Mouse (Mus musculus) layer of hippocampus, adult 9-11 months (tissue): Measurements from ENCODE around the gene S1pr2.

ENCODE experiments used
- DNase-seq: peaks from one replicate; pipeline ENCODE4 v3.0.0; 2022

Gene S1pr2

DNA sequence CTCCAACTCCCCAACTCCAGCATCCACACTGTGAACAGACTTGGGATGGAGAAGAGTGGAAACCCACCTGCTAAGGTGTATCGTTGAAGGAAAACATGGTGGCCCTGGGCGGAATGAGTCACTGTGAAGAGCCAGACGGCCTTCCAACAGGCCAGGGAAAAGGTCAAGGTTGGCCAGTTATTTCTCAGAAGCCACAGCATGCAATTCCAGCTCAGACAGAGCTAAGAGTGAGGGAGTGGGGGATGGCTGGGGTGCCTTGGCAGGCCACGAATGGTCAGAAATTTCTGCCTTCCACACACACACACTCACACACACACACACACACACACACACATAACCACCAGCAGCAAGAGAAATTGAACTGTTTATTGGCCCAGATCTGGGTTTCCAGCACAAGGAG is 11.0 kb downstream of the S1pr2 start:
- no peak for DNase-seq

DNA sequence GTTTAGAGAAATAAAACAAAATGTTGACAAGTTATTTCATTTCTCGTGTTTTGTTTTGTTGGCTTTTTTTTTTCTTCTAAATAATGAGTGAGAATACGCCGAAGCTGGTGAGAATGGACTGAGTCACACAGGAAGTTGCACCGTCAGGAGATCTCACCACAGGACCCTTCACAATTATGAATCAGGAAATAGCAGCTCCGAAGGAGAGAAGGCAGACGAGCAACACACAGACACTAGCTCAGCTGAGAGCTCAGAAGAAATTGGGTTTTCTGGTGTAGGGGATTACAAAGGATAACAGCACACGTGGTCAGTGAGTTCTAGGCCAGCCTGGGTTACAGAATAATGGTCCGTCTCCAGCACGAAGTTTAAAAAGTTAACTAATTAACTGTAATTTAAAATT is 15.0 kb downstream of the S1pr2 start:
- no peak for DNase-seq

DNA sequence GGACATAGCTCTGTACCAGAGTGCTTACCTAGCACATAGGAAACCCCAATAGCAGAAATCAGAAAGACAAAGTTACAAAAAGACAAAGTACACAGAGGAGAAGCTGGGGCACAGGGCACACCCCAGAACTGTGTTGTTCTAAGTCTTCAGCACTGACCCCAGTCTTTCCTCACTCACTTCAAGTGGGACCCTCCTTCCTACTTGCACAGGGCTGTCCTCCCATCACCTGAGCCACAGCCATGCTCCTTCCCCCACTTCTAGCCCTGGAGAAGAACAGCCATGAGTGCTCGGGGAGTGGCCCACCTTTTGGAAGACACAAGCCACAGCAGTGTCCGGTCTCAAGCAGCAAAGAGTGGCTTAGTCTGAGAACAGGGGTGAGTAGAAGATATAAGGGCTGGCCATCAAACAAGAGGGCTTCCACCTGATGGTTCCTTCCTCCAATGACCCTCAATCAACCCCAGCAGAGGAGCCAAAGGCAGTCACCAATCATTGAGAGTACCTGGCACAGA is 17.1 kb downstream of the S1pr2 start, which contains the start of gene Dnmt1:
Gene Dnmt1 (minus strand): TSS at position 459 of the 509 bp plus-strand sequence.
- DNase-seq, result no peak

DNA sequence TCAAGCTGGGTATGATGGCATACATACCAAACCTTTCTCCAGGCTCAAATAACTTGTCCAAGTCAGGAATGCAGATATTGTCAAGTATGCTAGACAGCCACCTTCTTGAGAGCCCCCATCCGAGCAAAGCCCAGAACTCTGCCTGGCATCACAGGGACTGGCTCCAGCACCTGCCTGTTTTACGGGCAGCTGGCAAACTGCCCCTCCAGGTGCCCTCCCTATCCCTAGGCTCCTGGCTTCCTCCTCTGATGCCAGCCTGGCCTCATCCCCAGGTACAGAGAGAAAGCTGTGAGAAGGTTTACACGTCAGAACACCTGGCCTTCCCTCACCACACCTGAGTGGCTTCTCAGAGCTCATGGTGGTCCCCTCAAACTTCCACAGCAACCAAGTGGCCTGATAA is 19.6 kb downstream of the S1pr2 start:
- DNase-seq, result no peak

DNA sequence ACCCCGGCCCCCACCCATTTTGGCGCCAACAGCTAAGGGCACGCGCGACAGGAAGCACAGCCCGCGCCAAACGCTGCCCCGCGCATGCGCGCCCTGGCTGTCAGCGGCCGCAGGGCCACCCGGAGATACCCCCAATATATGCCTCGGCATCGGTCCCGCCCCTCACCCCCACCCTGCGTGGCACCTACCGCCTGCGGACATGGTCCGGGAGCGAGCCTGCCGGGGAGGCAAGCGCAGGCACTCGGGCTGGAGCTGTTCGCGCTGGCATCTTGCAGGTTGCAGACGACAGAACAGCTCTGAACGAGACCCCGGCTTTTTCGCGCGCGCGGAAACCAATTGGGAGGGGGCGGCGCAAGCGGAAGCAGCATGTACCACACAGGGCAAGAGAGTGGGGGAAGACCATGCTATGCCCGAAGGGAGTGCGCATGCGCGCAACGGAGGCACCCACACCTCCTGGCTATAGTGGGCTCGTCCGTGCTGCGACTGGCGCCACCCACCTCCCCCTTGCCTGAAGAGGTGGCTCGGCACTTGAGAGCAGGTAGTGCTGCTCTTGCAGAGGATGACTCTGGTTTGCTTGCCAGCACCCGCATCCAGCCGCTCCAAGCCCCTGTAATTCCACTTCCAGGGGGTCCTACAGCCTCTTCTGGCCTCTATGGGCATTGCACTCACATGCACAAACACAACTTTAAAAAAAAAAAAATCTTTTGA is 23.9 kb downstream of the S1pr2 start:
- DNase-seq, result peak; percentile 98

DNA sequence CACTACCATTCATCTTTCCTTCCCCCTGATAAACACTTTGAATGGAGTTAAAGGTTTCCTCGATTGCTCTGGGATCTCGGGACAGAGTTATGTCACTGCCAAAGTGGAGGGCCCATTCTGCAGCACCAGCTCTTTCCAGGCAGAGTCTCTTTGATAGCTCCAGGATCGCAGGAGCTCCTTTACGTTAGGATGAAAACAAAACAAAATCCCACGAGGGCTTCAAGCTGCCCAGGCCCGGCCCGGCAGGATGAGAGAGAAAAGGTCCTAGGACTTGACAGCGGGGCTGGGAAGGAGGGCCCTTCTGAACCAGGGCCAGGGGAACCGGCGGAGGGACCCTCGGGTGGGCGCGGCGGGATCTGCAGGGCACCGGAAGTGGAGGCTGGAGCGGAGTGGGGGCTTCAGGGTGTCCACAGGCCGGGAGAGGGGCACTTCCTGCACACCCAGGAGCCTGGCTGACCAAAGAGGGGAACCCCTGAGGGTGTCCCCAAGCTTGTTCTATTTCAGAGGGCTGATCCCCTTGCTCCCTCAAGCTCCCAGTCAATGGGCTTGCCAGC is 24.5 kb downstream of the S1pr2 start:
- no peak for DNase-seq

DNA sequence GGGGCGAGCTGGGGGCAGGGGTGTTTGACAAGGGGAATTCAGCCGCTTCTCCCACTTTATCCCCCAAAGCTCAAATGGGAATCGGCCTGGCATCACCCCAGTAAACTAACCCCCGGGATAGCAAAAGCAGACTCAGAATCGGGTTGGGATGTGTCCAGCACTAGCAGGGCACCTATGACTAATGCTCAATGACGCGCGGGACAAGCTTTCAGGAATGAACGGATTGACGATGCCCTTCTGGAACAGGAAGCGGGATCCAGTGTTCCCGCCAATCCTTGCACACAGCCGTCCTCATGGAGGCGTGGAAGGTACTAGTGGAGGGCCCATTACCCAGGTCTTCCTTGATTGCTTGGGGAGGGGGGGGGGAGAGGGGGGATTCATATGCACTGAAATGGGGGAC is 25.1 kb downstream of the S1pr2 start:
- no peak for DNase-seq

DNA sequence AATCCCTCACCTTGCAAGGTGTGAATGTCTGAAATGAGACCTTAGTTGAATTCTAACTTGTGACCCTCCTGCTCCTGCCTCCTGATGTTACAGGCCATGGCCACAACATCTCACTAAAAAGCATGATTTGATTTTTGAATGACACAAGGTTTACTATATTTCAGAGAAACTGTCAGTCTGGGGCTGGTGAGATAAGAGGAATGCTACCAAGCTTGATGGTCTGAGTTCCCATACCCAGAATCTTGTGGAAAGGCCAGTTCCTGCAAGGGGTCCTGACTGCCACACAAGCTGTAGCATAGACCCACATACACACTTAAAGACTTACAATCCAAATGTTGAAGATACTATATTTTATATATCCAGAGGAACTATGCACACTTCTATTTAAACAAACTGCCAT is 26.2 kb downstream of the S1pr2 start:
- no peak for DNase-seq

DNA sequence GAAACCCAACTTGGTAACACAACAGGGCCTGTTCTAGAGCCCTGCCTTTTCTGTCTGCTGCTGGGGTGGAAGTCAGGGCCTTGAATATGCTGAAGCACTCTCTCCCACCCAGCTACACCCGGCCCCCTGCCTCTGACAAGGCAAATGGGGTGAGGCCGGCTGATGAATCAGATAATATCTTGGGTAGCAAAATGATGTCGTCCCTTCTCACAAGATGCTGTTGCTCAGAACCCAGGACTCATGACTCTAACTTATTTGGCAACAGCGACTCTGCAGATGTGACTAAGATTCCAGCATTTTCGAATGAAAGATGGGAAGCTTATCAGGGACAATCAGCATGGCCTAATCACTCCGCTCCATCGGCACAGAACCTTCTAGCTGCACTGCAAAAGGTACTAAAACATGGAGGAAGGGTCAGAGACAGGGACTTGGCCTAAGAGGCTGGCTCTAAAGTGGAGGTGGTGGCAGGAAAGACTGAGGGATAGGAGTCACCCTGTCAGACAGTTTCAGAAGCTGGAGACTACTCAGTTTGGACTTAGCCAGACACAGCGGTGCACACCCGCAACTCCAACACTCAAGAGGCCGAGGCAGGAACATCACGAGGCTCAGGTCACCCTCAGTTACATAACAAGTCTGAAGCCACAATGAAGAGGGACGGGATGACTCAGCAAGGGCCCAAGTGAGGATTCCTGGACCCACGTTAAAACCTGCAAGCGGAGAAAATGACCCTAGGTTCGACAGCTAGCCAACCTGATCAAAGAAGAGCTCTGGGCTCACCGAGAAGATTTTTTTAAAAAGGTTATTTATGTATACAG is 30.3 kb downstream of the S1pr2 start:
- DNase-seq, result no peak

DNA sequence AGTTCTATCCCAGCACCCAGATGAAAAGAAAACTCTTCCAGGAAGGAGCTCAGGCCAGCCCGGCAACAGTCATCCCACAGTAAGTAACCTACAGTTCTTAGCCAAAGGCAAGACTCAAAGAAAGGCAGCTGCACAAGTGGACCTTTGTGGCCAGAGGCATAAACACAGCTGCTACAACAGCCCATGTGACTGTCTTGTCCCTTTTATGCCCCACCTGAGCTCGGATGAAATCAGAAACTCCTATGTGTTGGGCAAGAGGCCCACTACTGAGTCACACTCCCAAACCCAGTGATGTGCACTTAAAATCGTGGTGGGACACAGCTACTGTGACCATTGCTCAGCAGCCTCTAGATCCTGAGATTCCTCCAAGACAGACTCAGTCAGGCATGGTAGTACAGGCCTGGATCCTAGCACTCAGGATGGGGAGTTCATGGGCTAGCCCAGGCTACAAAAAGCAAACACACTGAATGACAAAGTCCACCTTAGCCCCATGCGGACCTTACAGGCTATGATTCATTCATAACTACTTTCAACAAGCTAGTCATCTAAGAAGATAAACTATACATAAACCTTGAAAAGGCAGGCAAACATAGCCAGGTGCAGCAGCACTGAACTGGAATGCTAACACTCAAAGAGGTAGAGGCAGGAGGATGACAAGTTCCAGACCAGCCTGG is 31.7 kb downstream of the S1pr2 start:
- DNase-seq, result no peak

DNA sequence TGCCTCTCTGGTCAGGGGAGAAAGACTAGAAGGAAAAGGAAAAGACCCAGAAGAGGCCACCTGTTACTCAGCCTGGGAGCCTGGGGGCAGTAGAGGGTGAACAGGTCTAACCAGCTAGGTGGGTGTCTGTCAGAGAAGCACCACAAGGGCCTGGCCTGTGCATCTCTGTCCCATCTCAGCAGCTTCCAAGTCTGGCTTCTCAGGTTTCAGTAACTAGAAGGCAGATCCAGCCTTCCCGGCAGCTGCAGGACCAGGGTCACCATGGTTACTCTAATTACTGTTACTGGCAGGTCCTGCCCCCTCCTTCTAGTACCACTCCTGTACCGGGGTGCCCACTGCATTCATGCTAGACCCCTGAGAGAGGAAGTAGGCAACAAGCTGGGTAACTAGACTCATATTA is 32.7 kb downstream of the S1pr2 start:
- no peak for DNase-seq

DNA sequence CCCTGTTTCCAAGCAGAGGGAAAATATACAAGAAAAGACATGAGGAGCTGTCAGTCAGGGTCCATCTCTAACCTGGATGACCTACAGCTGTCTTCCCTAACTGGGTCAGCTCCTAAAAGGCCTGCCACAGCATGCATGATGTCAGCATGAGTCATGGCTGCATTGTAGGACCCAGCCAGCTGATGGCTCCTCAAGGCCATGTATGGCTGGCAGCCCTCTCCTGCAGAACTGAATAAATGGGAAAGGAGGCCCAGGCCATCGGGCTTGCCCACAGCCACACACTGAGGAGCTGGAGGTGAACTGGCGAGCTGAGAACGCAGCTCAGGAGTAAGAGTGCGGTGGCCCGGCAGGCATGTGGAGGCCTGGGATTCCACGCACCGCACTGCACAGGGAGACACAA is 33.2 kb downstream of the S1pr2 start:
- DNase-seq, result peak; percentile 15

DNA sequence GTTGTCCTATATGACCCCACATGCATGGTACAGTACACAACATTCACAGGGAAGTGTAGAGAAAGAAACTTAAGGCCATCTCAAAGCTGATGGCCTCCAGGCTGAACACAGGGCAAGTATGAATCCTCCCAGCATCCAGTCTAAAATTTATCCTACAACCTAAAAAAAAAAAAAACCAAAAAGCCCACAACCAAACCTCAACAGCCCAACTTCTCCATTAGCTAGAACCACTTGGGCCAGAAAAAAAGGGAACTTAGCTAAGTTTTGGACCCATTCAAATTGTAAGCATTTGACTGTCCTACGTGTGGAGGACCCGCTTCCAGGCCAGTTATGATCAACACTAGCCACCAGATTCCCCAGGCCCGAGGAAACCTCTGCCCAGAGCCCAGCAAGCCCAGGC is 53.3 kb downstream of the S1pr2 start:
- DNase-seq, result no peak

DNA sequence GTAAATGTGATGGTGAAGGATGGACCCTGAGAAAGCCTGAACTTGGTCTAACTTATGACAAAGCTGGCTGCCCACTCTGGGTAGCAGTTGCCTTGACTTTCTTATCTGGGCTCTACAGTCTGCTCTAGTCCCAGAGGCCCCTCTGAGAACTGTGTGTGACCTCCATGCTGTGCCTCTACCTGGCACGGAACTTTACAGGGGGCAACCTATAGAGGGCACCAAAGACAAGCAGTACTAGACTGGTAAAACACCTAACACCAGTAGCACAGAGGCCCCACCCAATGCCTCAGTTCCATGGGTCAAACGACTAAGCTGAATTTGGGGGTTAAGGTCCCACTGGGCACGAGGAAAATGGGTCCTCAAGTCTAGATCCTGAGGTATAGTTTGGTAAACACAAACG is 60.4 kb downstream of the S1pr2 start:
- DNase-seq, result no peak
